In the genomic region with DNA sequence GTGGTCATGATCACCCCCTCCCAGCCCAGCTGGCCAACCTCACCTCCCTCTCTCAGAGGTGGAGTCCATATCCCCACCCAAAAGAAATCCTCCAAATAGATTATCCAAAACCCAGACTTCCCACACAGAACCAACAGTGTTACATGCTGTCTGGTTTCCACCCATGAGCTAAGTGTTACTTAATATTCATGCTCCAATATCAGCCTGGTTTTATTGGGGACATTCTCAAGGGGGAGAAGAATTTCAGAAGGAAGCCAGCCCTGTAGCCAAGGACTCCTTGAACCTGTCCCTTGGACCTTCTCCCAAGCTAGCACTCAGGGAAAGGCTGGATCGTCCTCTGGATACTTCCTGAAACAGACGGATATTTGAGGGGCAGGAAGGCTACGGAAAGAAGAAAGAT, we compare ENCODE assay signal across 24 mouse cellular contexts.
"Had no signal": no experiment of that assay in that cellular context is flagged by ENCODE, and none has a peak within 500 bp of the region (broad histone marks: within the 10 kb centered on the region; RNA-seq: fewer than 3 reads in every experiment).

No protein-coding gene starts in this region.

- H3K27ac ChIP-seq: heart, embryonic 10.5 days; heart, embryonic 13.5 days; heart, embryonic 15.5 days; hindbrain, embryonic 10.5 days; hindbrain, embryonic 12.5 days; hindbrain, embryonic 14.5 days; intestine, embryonic 15.5 days; limb, embryonic 12.5 days; liver, embryonic 12.5 days; liver, embryonic 14.5 days had no signal

- H3K9ac ChIP-seq: heart, embryonic 13.5 days; heart, embryonic 15.5 days; hindbrain, embryonic 12.5 days; hindbrain, embryonic 14.5 days; intestine, embryonic 15.5 days; limb, embryonic 12.5 days; liver, embryonic 12.5 days; liver, embryonic 14.5 days had no signal

- H3K36me3 ChIP-seq: heart, embryonic 10.5 days; heart, embryonic 13.5 days; heart, embryonic 15.5 days; hindbrain, embryonic 10.5 days; hindbrain, embryonic 12.5 days; intestine, embryonic 15.5 days; limb, embryonic 12.5 days; liver, embryonic 12.5 days had no signal

- H3K9me3 ChIP-seq: heart, embryonic 10.5 days; heart, embryonic 13.5 days; heart, embryonic 15.5 days; hindbrain, embryonic 10.5 days; hindbrain, embryonic 12.5 days; intestine, embryonic 15.5 days; liver, embryonic 12.5 days had no signal

- H3K4me1 ChIP-seq: liver, embryonic 12.5 days had no signal

- H3K4me3 ChIP-seq: heart, embryonic 10.5 days; heart, embryonic 13.5 days; heart, embryonic 15.5 days; hindbrain, embryonic 10.5 days; hindbrain, embryonic 12.5 days; intestine, embryonic 15.5 days; limb, embryonic 12.5 days; liver, embryonic 12.5 days had no signal

- ATAC-seq: forebrain, embryonic 16.5 days; hindbrain, embryonic 16.5 days; inflammation-experienced regulatory T-cells, adult 6 months; intestine, embryonic 15.5 days; intestine, postnatal 0 days; liver, embryonic 12.5 days had no signal

- H3K4me2 ChIP-seq: heart, embryonic 13.5 days; heart, embryonic 15.5 days; hindbrain, embryonic 12.5 days; hindbrain, embryonic 14.5 days; intestine, embryonic 15.5 days; limb, embryonic 12.5 days; liver, embryonic 12.5 days had no signal

- DNase-seq: heart, postnatal 14 days; heart, postnatal 4 days; kidney, adult 18-20 months; kidney, adult 8-10 months; kidney, postnatal 10 days; kidney, postnatal 25 days; kidney, postnatal 4 days; layer of hippocampus, adult 9-11 months; layer of hippocampus, postnatal 36 days; left cerebral cortex, postnatal 4 days had no signal

- H3K27me3 ChIP-seq: intestine, embryonic 15.5 days had no signal
